Mouse (Mus musculus): ENCODE measurements around the gene Tmem242.

DNA sequence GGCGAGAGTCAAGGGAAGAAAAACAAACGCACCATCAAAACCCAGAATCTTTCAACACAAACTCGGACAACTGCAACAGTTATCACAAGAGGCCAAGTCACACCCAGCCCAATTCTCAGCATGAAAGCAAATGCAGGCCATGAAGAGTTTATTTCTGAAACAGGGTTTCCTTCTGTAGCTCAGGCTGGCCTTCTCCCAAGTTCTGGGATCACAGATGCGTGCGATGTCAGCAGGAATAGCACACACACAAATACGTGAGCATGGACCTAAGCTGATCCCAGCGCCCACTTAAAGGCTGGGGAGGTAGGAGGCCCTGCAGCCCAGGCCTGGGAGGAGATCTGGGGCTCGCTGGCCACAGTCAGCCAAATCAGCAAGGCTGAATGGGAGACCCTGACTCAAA lies 15.9 kb downstream of the Tmem242 start:
- no peak for TF ChIP-seq EP300 (IDR thresholded peaks at IDR 0.05; ENCODE audit: low read depth)
- no peak for TF ChIP-seq CTCF (IDR thresholded peaks at IDR 0.05; ENCODE audit: low read depth)

All from liver, postnatal 0 days (tissue).